Comparison of ENCODE assay signal across 29 mouse cellular contexts in the genomic region with DNA sequence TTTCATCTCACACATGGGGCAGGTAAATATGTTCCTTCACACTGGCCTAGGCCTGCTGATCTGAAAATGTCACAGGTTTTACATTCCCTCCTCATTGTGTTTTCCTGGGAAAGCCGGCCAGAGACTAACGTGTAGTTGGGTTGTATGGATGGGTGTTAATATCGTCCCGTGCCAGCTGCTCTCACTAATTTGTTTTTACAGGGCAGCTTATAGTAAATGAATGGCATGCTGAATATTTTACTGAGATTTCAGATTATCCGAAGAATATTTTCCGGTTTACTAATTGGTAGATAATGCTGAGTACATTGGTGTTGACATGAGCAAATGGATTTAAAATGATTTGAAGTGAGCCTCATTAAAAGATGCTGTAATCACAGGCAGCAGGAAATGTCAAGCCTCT. TPM values are rescaled to one million over a fixed set of nuclear protein-coding genes. Genes with fewer than 3 reads are reported as not detected.
DNase-seq lines count a peak whose midpoint lies in the region; ATAC-seq and TF ChIP-seq lines count a peak whose summit lies in the region.
"Had no signal": no experiment of that assay in that cellular context is flagged by ENCODE, and none has a peak within 500 bp of the region (broad histone marks: within the 10 kb centered on the region; RNA-seq: fewer than 3 reads in every experiment).

No protein-coding gene starts in this region.

- no peak overlapping the region for H3K27ac ChIP-seq in forebrain, embryonic 14.5 days (ENCODE audit: low read depth, low read length)
- H3K27ac ChIP-seq in forebrain, embryonic 16.5 days (ENCODE audit: low read length): no peak overlapping the region
- peak overlapping the region; percentile 24; the same call in 1 of the 2 replicates for H3K27ac ChIP-seq in layer of hippocampus, adult 2 months
- H3K27ac ChIP-seq in liver, postnatal 0 days (ENCODE audit: low read depth): no peak overlapping the region
- H3K27ac ChIP-seq: embryonic facial prominence, embryonic 10.5 days; embryonic facial prominence, embryonic 13.5 days; forebrain, embryonic 12.5 days; heart, embryonic 15.5 days; hindbrain, embryonic 10.5 days; hindbrain, embryonic 15.5 days had no signal

- TF ChIP-seq EP300 in liver, postnatal 0 days (IDR thresholded peaks at IDR 0.05; ENCODE audit: low read depth): no peak

- H3K36me3 ChIP-seq in forebrain, embryonic 14.5 days (ENCODE audit: control insufficient read depth, insufficient read depth, low read length): no peaks in the 10 kb centered on the region
- no peaks in the 10 kb centered on the region for H3K36me3 ChIP-seq in forebrain, embryonic 16.5 days (ENCODE audit: control insufficient read depth, insufficient read depth)
- no peaks in the 10 kb centered on the region for H3K36me3 ChIP-seq in liver, postnatal 0 days (replicated peaks; ENCODE audit: insufficient read depth, low read length)
- H3K36me3 ChIP-seq: embryonic facial prominence, embryonic 13.5 days; forebrain, embryonic 12.5 days; G1E; heart, embryonic 15.5 days; hindbrain, embryonic 15.5 days had no signal

- peak; percentile 42 for DNase-seq in forebrain, embryonic 14.5 days (ENCODE audit: low spot score)
- DNase-seq in layer of hippocampus, adult 2 months (ENCODE audit: low spot score in 2 of 2): no peak
- DNase-seq in layer of hippocampus, postnatal 14 days (ENCODE audit: low spot score in 2 of 2): no peak
- DNase-seq in retina, postnatal 1 day: peak; percentile 71
- no peak for DNase-seq in liver, postnatal 0 days
- DNase-seq: adrenal gland, adult 2 months; adrenal gland, postnatal 14 days; B cell, adult 2 months; cerebellum, adult 11-12 months; cerebellum, postnatal 10 days; cerebellum, postnatal 36 days; embryo, embryonic 11 days; gastrocnemius, postnatal 10 days; gastrocnemius, postnatal 36 days; heart, postnatal 10 days; heart, postnatal 36 days had no signal

- H3K4me3 ChIP-seq in forebrain, embryonic 14.5 days (ENCODE audit: low read depth, low read length): no peak overlapping the region
- no peak overlapping the region for H3K4me3 ChIP-seq in forebrain, embryonic 16.5 days (replicated peaks; ENCODE audit: low read length)
- no peak overlapping the region for H3K4me3 ChIP-seq in layer of hippocampus, adult 2 months
- no peak overlapping the region for H3K4me3 ChIP-seq in liver, postnatal 0 days (ENCODE audit: low read depth, low read length)
- H3K4me3 ChIP-seq: embryonic facial prominence, embryonic 10.5 days; embryonic facial prominence, embryonic 13.5 days; erythroblast, embryonic 14.5 days; forebrain, embryonic 12.5 days; heart, embryonic 15.5 days; hindbrain, embryonic 10.5 days; hindbrain, embryonic 15.5 days had no signal

- 28% methylated on average over 6 of the region's 6 CpGs for WGBS in forebrain, embryonic 14.5 days
- WGBS in forebrain, embryonic 16.5 days: 23% methylated on average over 6 of the region's 6 CpGs
- 77% methylated on average over 6 of the region's 6 CpGs for WGBS in liver, postnatal 0 days (ENCODE audit: insufficient replicate concordance)

- 0 out of 2 replicates have a peak, but pooled peaks have one; percentile 10 for ATAC-seq in forebrain, embryonic 14.5 days
- ATAC-seq in forebrain, embryonic 16.5 days: no peak
- no peak for ATAC-seq in liver, postnatal 0 days
- ATAC-seq: intestine, postnatal 0 days had no signal

- H3K9me3 ChIP-seq in forebrain, embryonic 14.5 days (replicated peaks; ENCODE audit: control insufficient read depth, low read length): no peaks in the 10 kb centered on the region
- no peaks in the 10 kb centered on the region for H3K9me3 ChIP-seq in forebrain, embryonic 16.5 days (ENCODE audit: control insufficient read depth, low read length)
- H3K9me3 ChIP-seq in liver, postnatal 0 days (ENCODE audit: low read length): no peaks in the 10 kb centered on the region
- H3K9me3 ChIP-seq: embryonic facial prominence, embryonic 10.5 days; embryonic facial prominence, embryonic 13.5 days; forebrain, embryonic 12.5 days; heart, embryonic 15.5 days; hindbrain, embryonic 10.5 days; hindbrain, embryonic 15.5 days had no signal

- H3K4me1 ChIP-seq in forebrain, embryonic 14.5 days (ENCODE audit: control insufficient read depth, insufficient read depth, low read length): peaks cover 13% of the 10 kb centered on the region
- H3K4me1 ChIP-seq in forebrain, embryonic 16.5 days (replicated peaks; ENCODE audit: control insufficient read depth, insufficient read depth, low read length): peaks cover 18% of the 10 kb centered on the region
- no peaks in the 10 kb centered on the region for H3K4me1 ChIP-seq in liver, postnatal 0 days (ENCODE audit: insufficient read depth)

- no peak for TF ChIP-seq CTCF in layer of hippocampus, adult 2 months (conservative IDR thresholded peaks at IDR 0.05)
- no peak for TF ChIP-seq CTCF in liver, postnatal 0 days (IDR thresholded peaks at IDR 0.05; ENCODE audit: low read depth)

- H3K4me2 ChIP-seq in forebrain, embryonic 14.5 days (ENCODE audit: low read length): no peak overlapping the region
- H3K4me2 ChIP-seq in forebrain, embryonic 16.5 days (ENCODE audit: low read length): no peak overlapping the region
- no peak overlapping the region for H3K4me2 ChIP-seq in liver, postnatal 0 days (ENCODE audit: low read depth, low read length)
- H3K4me2 ChIP-seq: embryonic facial prominence, embryonic 13.5 days; forebrain, embryonic 12.5 days; heart, embryonic 11.5 days; heart, embryonic 15.5 days; hindbrain, embryonic 15.5 days had no signal

- H3K27me3 ChIP-seq in forebrain, embryonic 14.5 days (replicated peaks; ENCODE audit: control insufficient read depth, insufficient read depth, low read length): no peaks in the 10 kb centered on the region
- H3K27me3 ChIP-seq in forebrain, embryonic 16.5 days (replicated peaks; ENCODE audit: control insufficient read depth, insufficient read depth, low read length): no peaks in the 10 kb centered on the region
- no peaks in the 10 kb centered on the region for H3K27me3 ChIP-seq in liver, postnatal 0 days (ENCODE audit: insufficient read depth, low read length)
- H3K27me3 ChIP-seq: CH12.LX; forebrain, embryonic 12.5 days; hindbrain, embryonic 15.5 days had no signal

- no peak overlapping the region for H3K9ac ChIP-seq in forebrain, embryonic 14.5 days (ENCODE audit: low read length)
- no peak overlapping the region for H3K9ac ChIP-seq in forebrain, embryonic 16.5 days (replicated peaks; ENCODE audit: low read depth, low read length)
- H3K9ac ChIP-seq in liver, postnatal 0 days (replicated peaks): no peak overlapping the region
- H3K9ac ChIP-seq: embryonic facial prominence, embryonic 13.5 days; forebrain, embryonic 12.5 days; heart, embryonic 15.5 days; hindbrain, embryonic 15.5 days had no signal

RNA-seq across cellular contexts. Expression of a gene that starts 37.9 kb away (rescaled TPM):
- polyA plus RNA-seq in forebrain, embryonic 14.5 days (2014; fragmentation: Nextera tagmentation; extraction: Ambion mirVana): 206 and 247 TPM in 2 replicates
- polyA plus RNA-seq in forebrain, embryonic 16.5 days (2015; fragmentation: Nextera tagmentation; extraction: Ambion mirVana): 214 and 256 TPM in 2 replicates
- 100 to 1,000 TPM; 237 to 250 TPM for total RNA-seq in layer of hippocampus, adult 2 months (2021)
- total RNA-seq in layer of hippocampus, postnatal 14 days (2021): 100 to 1,000 TPM; 219 to 257 TPM
- polyA plus RNA-seq in liver, postnatal 0 days (2015; fragmentation: Nextera tagmentation; extraction: Ambion mirVana): 12.5 and 13.6 TPM in 2 replicates
- total RNA-seq: CH12.LX; granulocyte monocyte progenitor cell, adult 5-6 weeks had no signal
- polyA plus RNA-seq: G1E had no signal

Comparison
In these comparisons a context has a peak if more than half of its experiments do, and no peak if none do; other contexts are left out.
1. DNase-seq: peak in forebrain, embryonic 14.5 days (single experiment) and retina, postnatal 1 day (single experiment); none in layer of hippocampus, adult 2 months (0 of 2), layer of hippocampus, postnatal 14 days (0 of 2) and liver, postnatal 0 days (single experiment).
2. RNA of a gene that starts 37.9 kb away (polyA plus RNA-seq): 214 to 256 TPM in forebrain, embryonic 16.5 days and 206 to 247 TPM in forebrain, embryonic 14.5 days; 12.5 to 13.6 TPM in liver, postnatal 0 days; every median in the first group is over 10 times any median in the second.